Mouse (Mus musculus): Measurements from ENCODE around the gene Mvb12b. TPM values are rescaled to one million over a fixed set of nuclear protein-coding genes. Genes with fewer than 3 reads are reported as not detected.
A peak's percentile ranks its signal among the peaks of the same experiment; 100 is the strongest.

Gene Mvb12b
- polyA plus RNA-seq (2015; fragmentation: Nextera tagmentation; extraction: Ambion mirVana), result 60.5 and 67.6 TPM in 2 replicates

DNA sequence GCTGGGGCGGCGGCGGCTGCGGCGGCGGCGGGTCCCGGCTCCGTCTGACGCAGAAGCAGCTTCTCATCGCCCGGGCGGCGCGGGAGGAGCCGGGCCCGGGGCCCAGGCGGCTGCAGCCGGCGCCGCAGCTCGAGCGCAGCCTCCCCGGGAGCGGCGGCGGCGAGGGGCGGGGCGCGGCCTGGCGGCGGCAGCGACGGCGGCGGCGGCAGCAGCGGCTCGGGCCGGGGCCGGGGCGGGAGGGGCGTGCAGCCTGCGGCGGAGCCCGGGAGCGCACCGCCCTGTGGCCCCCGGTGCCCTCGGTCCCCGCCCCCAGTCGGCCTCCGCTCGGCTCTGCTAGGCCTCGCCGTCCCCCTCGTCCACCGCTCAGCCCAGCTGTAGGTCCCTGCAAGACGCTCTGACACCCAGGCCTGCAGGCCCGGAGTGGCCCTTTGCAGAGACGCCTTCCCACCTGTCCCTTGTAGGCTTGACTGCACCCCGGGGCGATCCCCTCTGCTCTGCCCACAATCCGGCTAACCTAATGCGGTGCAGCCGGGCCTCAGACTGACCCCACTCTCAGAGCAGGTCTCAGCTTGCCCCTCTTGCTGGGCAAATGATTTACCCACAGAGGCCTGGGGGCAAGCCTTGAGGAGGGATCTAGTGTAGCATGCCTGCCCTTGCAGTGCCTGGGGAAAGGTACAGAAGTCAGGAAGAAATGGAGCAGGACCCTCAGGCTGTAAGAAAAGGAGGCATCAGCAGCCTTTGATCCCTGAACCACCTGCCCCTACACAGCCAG is at the start of gene Mvb12b:
Gene Mvb12b, minus strand, starts transcription at position 619 of the 772 bp plus-strand sequence.
- H3K4me1 ChIP-seq (replicated peaks), result peaks cover 47% of the 10 kb centered on the region
- peak; percentile 57 for ATAC-seq (ENCODE audit: low read depth)

DNA sequence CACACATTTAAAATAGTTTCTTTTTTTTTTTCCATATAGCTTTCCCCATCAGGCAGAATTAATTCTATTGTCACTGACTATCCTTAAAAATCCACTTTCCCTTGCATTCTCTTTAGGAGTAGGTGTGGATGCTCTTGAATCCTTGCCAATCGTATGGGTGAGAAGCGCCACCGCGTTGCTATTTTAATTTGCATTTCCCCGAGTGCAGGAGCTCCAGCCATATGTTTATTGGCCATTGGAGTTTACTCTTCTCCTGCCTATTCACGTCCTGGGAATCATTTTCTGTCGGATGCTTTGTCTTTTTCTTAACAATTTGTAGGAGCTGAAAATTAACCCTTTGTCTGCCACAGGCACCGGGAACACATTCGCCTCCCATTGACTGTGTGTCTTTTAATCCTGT is 48.0 kb upstream of the Mvb12b start:
- H3K4me2 ChIP-seq, result no peak overlapping the region
- H3K4me3 ChIP-seq, result no peak overlapping the region
- no peak; the same call in 1 of the 2 replicates for ATAC-seq (ENCODE audit: low read depth)
- no peaks in the 10 kb centered on the region for H3K36me3 ChIP-seq
- peaks cover 11% of the 10 kb centered on the region for H3K4me1 ChIP-seq (replicated peaks)
- H3K9me3 ChIP-seq, result no peaks in the 10 kb centered on the region
- no peak overlapping the region for H3K9ac ChIP-seq
- peak overlapping the region; percentile 49 for H3K27ac ChIP-seq (replicated peaks)
- no peaks in the 10 kb centered on the region for H3K27me3 ChIP-seq
- 38% methylated on average over 9 of the region's 9 CpGs for WGBS

More for the DNA sequence above, at the start of gene Mvb12b:
- no peaks in the 10 kb centered on the region for H3K9me3 ChIP-seq
- peak within 1 kb of the TSS; percentile 83 for H3K4me3 ChIP-seq
- no peaks in the 10 kb centered on the region for H3K36me3 ChIP-seq
- H3K27ac ChIP-seq (replicated peaks), result peak within 1 kb of the TSS; percentile 99
- peak within 1 kb of the TSS; percentile 100 for H3K9ac ChIP-seq
- peak within 1 kb of the TSS; percentile 90 for H3K4me2 ChIP-seq
- WGBS, result under 1% methylated on average over 61 of the region's 67 CpGs
- no peaks in the 10 kb centered on the region for H3K27me3 ChIP-seq

DNA sequence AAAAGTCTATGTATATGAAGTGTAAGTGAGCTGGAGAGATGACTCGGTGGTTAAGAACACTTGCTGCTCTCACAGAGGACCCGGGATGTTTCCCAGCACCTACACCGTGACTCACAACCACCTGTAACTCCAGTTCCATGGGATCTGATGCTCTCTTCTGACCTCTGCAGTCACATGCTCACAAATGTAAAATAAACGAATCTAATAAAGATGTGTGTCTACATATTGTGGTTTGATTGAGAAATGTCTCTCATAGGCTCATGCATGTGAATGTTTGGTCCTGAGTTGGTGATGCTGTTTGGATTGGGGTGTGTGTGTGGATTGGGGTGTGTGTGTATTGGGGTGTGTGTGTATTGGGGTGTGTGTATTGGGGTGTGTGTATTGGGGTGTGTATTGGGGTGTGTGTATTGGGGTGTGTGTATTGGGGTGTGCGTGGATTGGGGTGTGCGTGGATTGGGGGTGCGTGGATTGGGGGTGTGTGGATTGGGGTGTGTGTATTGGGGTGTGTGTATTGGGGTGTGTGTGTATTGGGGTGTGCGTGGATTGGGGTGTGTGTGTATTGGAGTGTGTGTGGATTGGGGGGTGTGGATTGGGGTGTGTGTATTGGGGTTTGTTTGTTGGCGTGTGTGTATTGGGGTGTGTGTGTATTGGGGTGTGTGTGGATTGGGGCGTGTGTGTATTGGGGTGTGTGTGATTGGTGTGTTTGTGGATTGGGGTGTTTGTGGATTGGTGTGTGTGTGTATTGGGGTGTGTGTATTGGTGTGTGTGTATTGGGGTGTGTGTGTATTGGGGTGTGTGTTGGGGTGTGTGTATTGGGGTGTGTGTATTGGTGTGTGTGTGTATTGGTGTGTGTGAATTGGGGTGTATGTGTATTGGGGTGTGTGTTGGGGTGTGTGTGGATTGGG is 46.1 kb upstream of the Mvb12b start:
- Histone ChIP-seq H3K9ac (no peak overlapping the region), H3K4me2 (no peak overlapping the region), H3K27ac (replicated peaks) (no peak overlapping the region), H3K36me3 (no peaks in the 10 kb centered on the region), H3K4me3 (no peak overlapping the region), H3K9me3 (no peaks in the 10 kb centered on the region), H3K27me3 (no peaks in the 10 kb centered on the region), H3K4me1 (replicated peaks) (peaks cover 11% of the 10 kb centered on the region)
- peak; percentile 67 for ATAC-seq (ENCODE audit: low read depth)
- 56% methylated on average over 10 of the region's 10 CpGs for WGBS

DNA sequence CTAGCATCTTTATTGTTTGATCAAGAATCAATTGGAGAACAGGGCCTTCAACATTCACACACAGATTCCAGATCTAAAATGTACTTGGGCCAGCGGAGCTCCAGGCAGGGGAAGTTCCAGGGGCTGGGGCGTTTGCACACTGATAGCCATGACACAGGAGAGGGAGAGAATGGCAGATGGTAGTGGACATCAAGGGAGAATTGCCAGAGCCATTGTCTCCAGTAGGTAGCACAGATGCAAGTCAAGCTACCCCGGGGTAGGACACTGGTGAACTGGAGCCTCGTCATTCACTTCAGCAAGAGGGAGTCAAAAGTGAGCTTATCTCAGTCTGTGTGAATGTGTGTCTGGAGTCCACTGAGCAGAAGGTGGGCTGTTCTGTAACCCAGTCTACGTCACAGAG is 43.4 kb upstream of the Mvb12b start:
- Histone ChIP-seq H3K4me3 (no peak overlapping the region), H3K27me3 (no peaks in the 10 kb centered on the region), H3K27ac (replicated peaks) (no peak overlapping the region), H3K36me3 (no peaks in the 10 kb centered on the region), H3K9ac (no peak overlapping the region), H3K9me3 (no peaks in the 10 kb centered on the region), H3K4me2 (no peak overlapping the region), H3K4me1 (replicated peaks) (peaks cover 16% of the 10 kb centered on the region)
- 76% methylated on average over 5 of the region's 5 CpGs for WGBS
- no peak for ATAC-seq (ENCODE audit: low read depth)

DNA sequence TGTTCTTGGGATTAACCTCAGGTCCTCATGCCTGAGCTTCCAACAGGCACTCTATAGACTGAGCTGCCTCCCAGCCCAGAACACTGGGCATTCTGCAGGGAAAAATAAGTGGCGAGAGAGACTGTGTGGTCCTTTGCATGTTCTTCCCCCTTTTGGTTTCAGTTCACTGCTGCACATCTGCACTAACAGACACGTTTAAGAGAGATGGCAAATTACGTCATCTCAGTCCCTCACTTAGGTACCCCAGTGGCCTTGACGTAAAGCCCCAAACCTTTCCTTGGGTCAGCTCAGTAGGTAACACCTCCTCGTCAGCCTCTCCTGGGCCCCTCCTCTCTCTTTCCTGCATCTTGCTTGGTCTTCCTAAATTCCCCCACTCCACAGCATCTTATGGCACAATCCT is 37.5 kb upstream of the Mvb12b start:
- H3K9me3 ChIP-seq, result no peaks in the 10 kb centered on the region
- no peaks in the 10 kb centered on the region for H3K36me3 ChIP-seq
- no peak for ATAC-seq (ENCODE audit: low read depth)
- no peaks in the 10 kb centered on the region for H3K27me3 ChIP-seq
- no peak overlapping the region for H3K4me2 ChIP-seq
- no peak overlapping the region for H3K9ac ChIP-seq
- H3K4me1 ChIP-seq (replicated peaks), result peaks cover 16% of the 10 kb centered on the region
- 78% methylated on average over 5 of the region's 5 CpGs for WGBS
- no peak overlapping the region for H3K27ac ChIP-seq (replicated peaks)
- no peak overlapping the region for H3K4me3 ChIP-seq

DNA sequence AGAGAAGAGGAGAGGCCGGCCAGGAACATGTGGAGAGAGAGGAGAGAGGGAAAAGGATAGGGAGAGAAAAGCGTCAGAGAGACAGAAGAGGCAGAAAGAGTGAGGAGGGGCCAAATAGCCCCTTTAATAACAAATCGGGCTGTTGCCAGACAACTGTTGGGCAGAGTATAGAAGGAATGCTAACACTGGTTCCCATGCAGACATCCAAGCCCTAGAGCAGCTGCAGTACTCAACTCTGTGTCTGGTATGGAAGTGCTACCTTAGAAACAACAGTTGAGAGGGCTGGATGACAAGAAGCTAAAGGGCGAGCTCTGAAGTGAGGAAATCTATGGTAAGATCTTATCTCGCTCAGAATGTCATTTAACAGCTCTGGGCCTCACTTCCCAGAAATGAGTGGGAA is 35.7 kb upstream of the Mvb12b start:
- H3K4me3 ChIP-seq, result no peak overlapping the region
- no peak overlapping the region for H3K9ac ChIP-seq
- WGBS, result 75% methylated on average over 5 of the region's 5 CpGs
- no peak overlapping the region for H3K4me2 ChIP-seq
- H3K4me1 ChIP-seq (replicated peaks), result peaks cover 32% of the 10 kb centered on the region
- H3K36me3 ChIP-seq, result no peaks in the 10 kb centered on the region
- no peak overlapping the region for H3K27ac ChIP-seq (replicated peaks)
- no peaks in the 10 kb centered on the region for H3K9me3 ChIP-seq
- ATAC-seq (ENCODE audit: low read depth), result no peak
- H3K27me3 ChIP-seq, result no peaks in the 10 kb centered on the region

DNA sequence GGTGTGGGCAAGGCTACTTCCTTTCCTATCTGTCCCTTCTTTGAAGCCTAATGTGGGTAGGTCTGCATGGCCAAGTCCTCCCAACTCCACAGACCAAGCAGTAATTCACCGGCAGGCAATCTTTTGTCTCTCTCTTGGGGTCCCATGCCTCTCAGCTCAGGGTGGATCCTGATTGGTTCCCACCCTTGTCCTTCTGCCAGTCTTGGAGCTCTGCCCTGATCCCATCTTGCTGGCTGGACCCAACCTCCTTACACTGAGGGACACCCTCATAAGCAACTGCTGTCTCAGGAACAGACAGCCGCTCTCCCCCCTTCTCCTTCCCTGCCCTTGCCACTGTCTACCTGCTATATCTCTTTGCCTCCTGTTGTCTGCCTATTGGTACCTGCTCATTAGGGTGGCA is 34.7 kb upstream of the Mvb12b start:
- no peak for ATAC-seq (ENCODE audit: low read depth)
- Histone ChIP-seq H3K9me3 (no peaks in the 10 kb centered on the region), H3K4me3 (no peak overlapping the region), H3K9ac (no peak overlapping the region), H3K4me1 (replicated peaks) (peaks cover 32% of the 10 kb centered on the region), H3K27ac (replicated peaks) (no peak overlapping the region), H3K4me2 (no peak overlapping the region), H3K27me3 (no peaks in the 10 kb centered on the region), H3K36me3 (no peaks in the 10 kb centered on the region)
- WGBS, result 81% methylated on average over 2 of the region's 2 CpGs

DNA sequence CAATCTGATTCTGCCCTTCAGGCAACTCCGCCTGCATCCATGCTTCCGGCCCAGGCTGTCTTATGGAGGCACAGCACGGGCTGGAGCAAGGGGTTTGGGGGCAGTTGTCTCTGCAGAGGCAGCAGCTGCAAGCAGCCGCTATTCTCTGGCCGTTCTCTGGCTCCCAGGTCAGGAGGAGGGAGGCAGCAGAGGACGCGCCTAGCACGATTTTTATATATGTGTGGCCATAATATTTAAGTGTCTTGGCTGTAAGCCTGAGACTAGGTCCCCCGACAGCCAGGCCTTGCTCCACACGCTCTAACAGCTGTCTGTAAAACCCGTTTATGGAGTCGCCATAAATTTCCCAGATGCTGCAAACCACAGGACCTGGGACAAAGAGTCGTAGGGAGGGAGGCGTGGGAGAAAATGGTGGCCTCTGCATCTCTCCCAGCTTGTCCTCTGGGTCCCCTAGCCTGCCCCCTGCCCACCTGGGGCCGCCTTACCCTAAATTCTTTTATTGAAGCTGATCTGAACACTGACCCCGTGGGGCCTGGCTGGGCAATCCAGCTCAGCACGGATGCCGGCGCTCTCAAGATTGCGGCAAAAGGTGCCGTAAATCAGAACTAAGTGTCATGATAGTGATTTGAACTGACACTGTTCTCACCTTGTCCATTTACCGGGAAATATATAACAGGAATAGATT is 32.3 kb upstream of the Mvb12b start:
- no peaks in the 10 kb centered on the region for H3K36me3 ChIP-seq
- H3K27me3 ChIP-seq, result no peaks in the 10 kb centered on the region
- WGBS, result 5% methylated on average over 22 of the region's 22 CpGs
- peak overlapping the region; percentile 45 for H3K4me2 ChIP-seq
- ATAC-seq (ENCODE audit: low read depth), result peak; percentile 67
- peaks cover 27% of the 10 kb centered on the region for H3K4me1 ChIP-seq (replicated peaks)
- H3K9me3 ChIP-seq, result no peaks in the 10 kb centered on the region
- peak overlapping the region; percentile 82 for H3K27ac ChIP-seq (replicated peaks)
- H3K9ac ChIP-seq, result peak overlapping the region; percentile 62
- H3K4me3 ChIP-seq, result no peak overlapping the region

DNA sequence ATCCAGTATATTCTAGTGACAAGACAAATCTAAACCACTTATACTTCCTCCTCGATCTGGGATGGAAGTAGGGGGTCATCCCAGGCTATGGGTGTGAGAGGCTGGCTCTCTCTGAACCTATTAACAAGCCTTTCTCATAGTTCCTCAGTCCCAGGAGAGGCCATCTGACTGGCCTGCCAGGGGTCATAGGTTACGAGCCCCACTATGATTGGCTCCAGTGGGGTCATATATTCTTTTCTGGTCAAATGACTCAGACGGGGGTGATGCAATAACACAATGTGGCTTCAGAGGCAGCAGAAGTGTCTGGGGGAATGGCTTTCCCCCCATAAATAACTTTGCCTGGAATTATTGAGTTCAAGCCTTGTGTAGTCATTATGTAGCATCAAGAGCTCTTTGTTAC is 31.1 kb upstream of the Mvb12b start:
- no peak for ATAC-seq (ENCODE audit: low read depth)
- peak overlapping the region; percentile 82 for H3K27ac ChIP-seq (replicated peaks)
- H3K27me3 ChIP-seq, result no peaks in the 10 kb centered on the region
- H3K36me3 ChIP-seq, result no peaks in the 10 kb centered on the region
- H3K9me3 ChIP-seq, result no peaks in the 10 kb centered on the region
- no peak overlapping the region for H3K4me3 ChIP-seq
- H3K4me2 ChIP-seq, result no peak overlapping the region
- peaks cover 27% of the 10 kb centered on the region for H3K4me1 ChIP-seq (replicated peaks)
- 27% methylated on average over 3 of the region's 3 CpGs for WGBS
- H3K9ac ChIP-seq, result no peak overlapping the region

DNA sequence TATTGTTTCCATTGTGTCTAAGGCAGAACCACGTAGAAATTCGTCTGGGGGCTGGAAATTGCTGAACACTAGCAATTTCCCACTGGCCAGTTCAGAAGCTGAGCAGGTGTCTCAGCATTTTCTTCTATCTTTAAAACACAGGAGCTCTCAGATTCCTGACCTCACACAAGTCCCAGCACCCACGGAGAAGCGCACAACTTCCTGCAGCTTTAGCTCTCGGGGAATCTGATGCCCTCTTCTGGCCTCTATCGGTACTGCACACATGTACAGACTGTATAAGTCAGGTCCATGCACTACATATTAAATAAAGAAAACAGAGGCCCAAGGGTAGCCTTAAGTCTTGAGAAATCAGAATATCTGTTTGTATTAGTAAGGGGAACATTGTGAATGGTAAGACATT is 30.6 kb upstream of the Mvb12b start:
- Histone ChIP-seq H3K4me1 (replicated peaks) (peaks cover 27% of the 10 kb centered on the region), H3K36me3 (no peaks in the 10 kb centered on the region), H3K4me3 (no peak overlapping the region), H3K27me3 (no peaks in the 10 kb centered on the region), H3K27ac (replicated peaks) (no peak overlapping the region), H3K9me3 (no peaks in the 10 kb centered on the region), H3K9ac (no peak overlapping the region), H3K4me2 (no peak overlapping the region)
- ATAC-seq (ENCODE audit: low read depth), result no peak
- 73% methylated on average over 6 of the region's 6 CpGs for WGBS

DNA sequence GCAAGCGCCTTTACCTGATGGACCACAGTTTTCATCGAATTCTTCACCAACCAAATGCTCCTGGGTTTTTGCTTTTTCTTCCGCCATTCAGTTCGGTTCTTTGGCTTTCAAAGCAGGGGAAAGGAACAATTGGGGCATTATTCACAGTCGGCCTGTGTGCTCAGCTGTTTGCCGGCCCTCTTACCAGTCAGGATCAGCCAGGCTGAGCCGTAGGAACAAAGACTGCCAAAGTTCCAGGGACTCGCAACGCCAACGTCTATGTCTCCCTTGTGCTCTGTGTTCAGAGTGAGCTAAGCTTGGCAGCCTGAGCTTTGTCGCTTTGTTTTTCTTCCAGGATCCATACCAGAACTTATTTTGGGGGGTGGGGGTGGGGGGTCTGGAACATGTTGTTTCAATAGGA is 28.9 kb upstream of the Mvb12b start:
- peak overlapping the region; percentile 54; the same call in 1 of the 2 replicates for H3K27ac ChIP-seq (replicated peaks)
- H3K9ac ChIP-seq, result no peak overlapping the region
- H3K9me3 ChIP-seq, result no peaks in the 10 kb centered on the region
- no peaks in the 10 kb centered on the region for H3K36me3 ChIP-seq
- peaks cover 27% of the 10 kb centered on the region for H3K4me1 ChIP-seq (replicated peaks)
- no peak overlapping the region for H3K4me3 ChIP-seq
- 28% methylated on average over 11 of the region's 11 CpGs for WGBS
- H3K27me3 ChIP-seq, result no peaks in the 10 kb centered on the region
- no peak for ATAC-seq (ENCODE audit: low read depth)
- H3K4me2 ChIP-seq, result no peak overlapping the region

DNA sequence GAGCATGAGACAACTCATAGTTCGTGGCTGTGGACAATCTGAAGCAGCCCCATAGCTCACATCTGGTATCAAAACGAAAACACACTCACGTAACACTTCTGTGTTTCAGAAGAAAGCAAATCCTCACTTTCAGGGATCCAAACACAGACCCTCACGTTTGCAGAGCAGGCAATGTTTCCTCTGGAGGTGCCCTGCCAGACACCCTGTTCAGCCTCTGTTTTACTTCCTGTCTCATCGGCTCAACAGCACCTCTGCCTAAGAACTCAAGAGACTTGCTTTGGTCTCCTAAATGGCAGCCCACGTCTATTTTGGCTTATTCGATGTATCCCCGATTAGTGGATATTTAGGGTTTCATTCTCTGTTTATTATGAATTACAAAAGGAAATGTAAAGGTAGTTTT is 27.3 kb upstream of the Mvb12b start:
- no peak overlapping the region for H3K27ac ChIP-seq (replicated peaks)
- ATAC-seq (ENCODE audit: low read depth), result no peak
- WGBS, result 77% methylated on average over 8 of the region's 8 CpGs

More for the DNA sequence above, 27.3 kb upstream of the Mvb12b start:
- no peaks in the 10 kb centered on the region for H3K27me3 ChIP-seq
- no peaks in the 10 kb centered on the region for H3K36me3 ChIP-seq
- no peak overlapping the region for H3K4me3 ChIP-seq
- H3K9ac ChIP-seq, result no peak overlapping the region
- H3K9me3 ChIP-seq, result no peaks in the 10 kb centered on the region
- no peak overlapping the region for H3K4me2 ChIP-seq
- peaks cover 13% of the 10 kb centered on the region for H3K4me1 ChIP-seq (replicated peaks)

Measured in neural tube, embryonic 13.5 days (tissue).